Mouse (Mus musculus): Measurements from ENCODE around the gene Gjb2.

Gjb2 gene

DNA sequence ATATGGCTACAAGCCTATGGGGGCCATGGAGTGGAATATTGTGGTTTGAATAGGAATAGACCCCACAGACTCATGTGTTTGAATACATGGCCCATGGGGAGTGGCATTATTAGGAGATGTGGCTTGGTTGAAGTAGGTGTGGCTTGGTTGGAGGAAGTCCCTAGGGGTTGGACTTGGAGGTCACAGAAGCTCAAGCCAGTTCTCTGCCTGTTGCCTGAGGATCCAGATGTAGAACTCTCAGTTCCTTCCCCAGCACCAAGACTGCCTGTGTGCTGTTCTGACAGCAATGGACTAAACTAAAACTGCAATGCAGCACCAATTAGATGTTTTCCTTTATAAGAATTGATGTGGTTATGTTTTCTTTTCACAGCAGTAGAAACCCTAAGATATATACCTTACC, 38.4 kb downstream of the Gjb2 start:
- no peak for DNase-seq (ENCODE audit: low spot score)

DNA sequence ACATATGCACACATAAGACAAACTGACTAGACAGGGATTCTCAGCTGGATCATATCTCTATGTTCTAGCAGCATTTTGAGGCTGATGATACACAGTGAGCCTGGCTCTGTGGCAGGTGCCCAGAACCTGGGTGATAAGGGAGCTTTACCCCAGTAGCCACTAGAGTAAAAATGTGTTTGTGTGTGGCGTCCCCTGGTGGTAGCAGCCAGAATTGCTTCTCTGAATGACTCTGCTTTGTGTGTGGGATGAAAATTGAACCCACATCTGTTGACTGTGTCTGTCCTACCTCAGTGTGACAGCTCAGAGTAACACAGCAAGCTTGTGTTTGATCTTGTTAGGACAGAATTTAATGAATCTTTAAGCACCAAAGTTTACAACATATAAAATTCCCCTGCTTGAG, 44.5 kb downstream of the Gjb2 start:
- peak; percentile 6 for DNase-seq (ENCODE audit: low spot score)

DNA sequence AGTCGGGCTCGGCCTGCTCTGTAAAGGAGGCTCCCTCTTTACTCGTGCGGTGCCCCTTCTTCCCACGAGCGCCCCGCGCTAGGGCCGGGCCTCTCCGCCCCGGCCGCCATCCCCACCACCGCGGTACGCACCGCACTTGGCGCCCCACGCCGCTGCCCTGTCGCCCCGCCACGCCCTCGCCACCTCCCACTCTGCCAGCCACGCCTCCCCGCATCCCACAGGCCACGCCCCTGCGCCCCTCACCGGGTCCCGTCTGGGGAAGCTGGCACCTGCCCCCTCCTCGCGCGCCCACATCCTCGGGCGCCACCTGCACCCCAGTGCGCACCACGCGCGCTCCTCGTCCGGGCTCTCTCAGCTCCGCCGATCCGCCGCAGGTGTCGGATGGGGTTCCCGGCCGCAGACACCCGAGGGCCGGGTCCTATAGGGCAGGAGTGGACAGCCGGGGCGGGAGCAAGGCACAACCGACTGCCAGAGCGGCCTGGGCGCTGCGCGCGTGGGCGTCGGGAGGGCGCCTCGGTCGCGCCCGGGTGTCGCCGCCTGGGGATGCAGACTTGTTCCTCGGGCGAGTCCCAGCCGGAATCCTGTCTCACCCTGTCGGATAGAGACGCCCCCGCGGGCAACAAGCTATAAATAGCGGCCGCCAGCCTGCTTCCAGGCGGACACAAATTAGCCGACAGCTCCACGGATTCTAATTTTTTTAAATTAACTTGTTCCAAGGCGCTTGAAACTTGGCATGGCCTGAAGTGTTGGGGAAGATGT, 46.8 kb downstream of the Gjb2 start, which contains the start of gene Gja3:
Gja3 (minus strand) TSS at position 538 of the 759 bp plus-strand sequence.
- no peak for DNase-seq (ENCODE audit: low spot score)

DNA sequence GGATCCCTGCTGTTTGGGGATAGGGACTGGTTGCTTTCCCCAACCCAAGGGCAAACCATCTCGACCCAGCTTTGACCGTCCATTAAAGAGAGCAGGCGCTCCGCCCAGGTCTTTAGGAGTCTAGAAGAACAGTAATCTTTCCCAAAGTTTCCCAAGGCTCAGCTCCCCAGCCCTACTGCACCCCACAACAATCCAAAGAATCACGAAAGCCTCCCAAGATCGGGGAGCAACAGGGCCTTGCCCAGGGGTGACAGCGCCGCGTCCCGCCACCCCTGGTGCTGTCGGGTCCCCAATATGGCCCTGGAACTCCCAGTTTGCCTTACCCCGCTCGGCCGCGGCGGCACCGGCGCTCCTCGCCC, 47.3 kb downstream of the Gjb2 start:
- no peak for DNase-seq (ENCODE audit: low spot score)

DNA sequence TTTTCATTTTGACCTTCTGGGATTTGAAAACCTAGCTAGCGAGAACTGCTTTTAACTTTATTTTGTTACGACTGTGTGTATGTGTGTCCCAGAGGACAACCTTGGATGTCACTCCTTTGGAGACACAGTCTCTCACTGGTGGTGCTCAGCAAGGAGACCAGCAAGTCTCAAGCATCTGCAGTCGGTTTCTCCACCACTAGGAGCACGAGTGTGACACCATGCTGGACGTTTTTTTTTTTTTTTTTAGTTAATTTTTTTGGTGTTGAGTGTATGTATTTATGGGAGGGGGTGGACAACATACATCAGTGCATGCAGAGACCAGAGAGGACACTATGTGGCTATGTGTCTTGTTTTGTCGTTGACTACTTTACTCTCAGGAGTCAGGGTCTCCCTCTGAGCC, 51.8 kb downstream of the Gjb2 start:
- no peak for DNase-seq (ENCODE audit: low spot score)

All from MN1 (cell line).